Mouse (Mus musculus): ENCODE data around the gene Irgc1. TPM values are rescaled to one million over a fixed set of nuclear protein-coding genes. Genes with fewer than 3 reads are reported as not detected.

Gene Irgc1
- polyA plus RNA-seq, 1 experiment from 2014 or later, result not detected

DNA sequence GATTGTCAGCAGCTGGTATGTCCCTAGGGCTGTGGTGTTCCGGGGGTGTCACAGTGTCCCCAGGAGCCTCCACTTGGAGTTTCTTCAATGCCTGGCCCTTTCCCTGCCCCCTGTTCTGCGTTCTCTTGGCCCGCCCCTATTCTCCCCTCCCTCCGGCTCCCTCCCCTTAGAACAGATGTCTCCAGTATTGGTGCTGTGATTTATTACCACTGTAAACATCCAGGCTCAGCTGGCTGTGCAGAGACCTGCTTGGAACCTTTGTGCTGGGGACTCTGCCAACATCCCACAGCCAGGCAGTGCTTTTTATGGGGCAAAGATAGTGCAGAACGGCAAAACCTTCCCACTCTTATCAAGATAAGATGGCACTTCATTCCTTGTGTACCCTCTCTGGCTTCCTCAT is 61.0 kb downstream of the Irgc1 start:
- no peak overlapping the region for H3K4me2 ChIP-seq (replicated peaks)
- H3K27me3 ChIP-seq, result no peaks in the 10 kb centered on the region
- no peak for ATAC-seq (replicated peaks)
- H3K4me1 ChIP-seq, result no peaks in the 10 kb centered on the region
- no peaks in the 10 kb centered on the region for H3K36me3 ChIP-seq
- 57% methylated on average over 5 of the region's 5 CpGs for WGBS
- H3K4me3 ChIP-seq, result no peak overlapping the region
- H3K9ac ChIP-seq (replicated peaks), result no peak overlapping the region
- no peak overlapping the region for H3K27ac ChIP-seq (replicated peaks)
- H3K9me3 ChIP-seq, result no peaks in the 10 kb centered on the region

DNA sequence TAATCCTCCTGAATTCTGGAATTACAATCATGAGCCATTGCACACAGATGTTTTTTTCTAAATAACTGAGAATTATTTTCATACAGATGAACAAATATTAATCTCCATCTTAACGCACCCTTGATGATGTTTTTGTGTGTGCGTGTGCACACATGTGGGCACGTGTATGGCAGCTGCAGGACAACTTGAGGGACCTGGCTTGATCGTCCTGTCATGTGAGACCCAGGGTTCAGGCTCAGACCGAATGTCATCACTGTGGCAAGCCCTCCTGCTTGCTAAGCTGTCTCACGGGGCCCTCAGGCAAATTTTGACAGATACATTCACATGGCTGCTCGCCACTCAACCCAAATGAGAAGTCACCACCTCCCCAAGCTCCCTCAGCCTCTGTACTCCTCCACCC is 61.6 kb downstream of the Irgc1 start:
- H3K36me3 ChIP-seq, result no peaks in the 10 kb centered on the region
- 74% methylated on average over 7 of the region's 7 CpGs for WGBS
- H3K4me3 ChIP-seq, result no peak overlapping the region
- no peak overlapping the region for H3K4me2 ChIP-seq (replicated peaks)
- no peaks in the 10 kb centered on the region for H3K9me3 ChIP-seq
- H3K9ac ChIP-seq (replicated peaks), result no peak overlapping the region
- no peak overlapping the region for H3K27ac ChIP-seq (replicated peaks)
- no peaks in the 10 kb centered on the region for H3K27me3 ChIP-seq
- no peak for ATAC-seq (replicated peaks)
- H3K4me1 ChIP-seq, result no peaks in the 10 kb centered on the region

DNA sequence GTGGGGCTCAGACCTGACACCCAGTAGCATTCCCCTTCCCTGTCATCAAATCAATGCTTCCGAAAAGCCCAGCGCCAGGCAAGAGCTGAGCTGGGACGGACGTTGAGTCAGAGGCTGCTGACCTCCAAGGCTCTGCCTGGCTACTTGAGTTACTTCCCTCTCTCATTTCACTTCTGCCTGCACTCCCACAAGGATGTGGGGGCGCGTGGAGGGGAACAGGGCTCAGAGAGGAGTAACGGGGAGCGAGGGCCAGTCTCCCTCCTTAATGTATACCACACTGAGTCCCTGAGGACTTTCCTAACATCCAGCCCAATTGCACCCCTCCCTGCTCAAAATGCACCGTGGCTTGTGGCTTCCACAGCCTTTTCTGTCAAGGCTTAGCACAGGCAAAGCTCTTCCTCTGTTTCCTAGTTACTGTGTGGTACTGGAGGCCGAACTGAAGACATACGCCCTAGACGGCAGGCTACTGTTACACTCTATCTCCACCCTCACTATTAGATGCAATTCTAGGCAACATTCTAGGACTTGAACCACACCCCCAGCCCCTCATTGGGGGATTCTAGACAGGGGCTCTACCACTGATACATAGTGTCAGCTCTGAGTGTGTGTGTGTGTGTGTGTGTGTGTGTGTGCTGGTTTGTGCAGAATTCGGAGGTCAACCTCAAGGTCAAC is 62.4 kb downstream of the Irgc1 start:
- Histone ChIP-seq H3K4me1 (0 out of 2 replicates have a peak, but pooled peaks cover 2% of the 10 kb centered on the region), H3K27me3 (no peaks in the 10 kb centered on the region), H3K4me2 (replicated peaks) (no peak overlapping the region), H3K36me3 (no peaks in the 10 kb centered on the region), H3K9ac (replicated peaks) (no peak overlapping the region), H3K4me3 (no peak overlapping the region), H3K9me3 (no peaks in the 10 kb centered on the region), H3K27ac (replicated peaks) (no peak overlapping the region)
- WGBS, result 78% methylated on average over 13 of the region's 13 CpGs
- ATAC-seq (replicated peaks), result no peak

DNA sequence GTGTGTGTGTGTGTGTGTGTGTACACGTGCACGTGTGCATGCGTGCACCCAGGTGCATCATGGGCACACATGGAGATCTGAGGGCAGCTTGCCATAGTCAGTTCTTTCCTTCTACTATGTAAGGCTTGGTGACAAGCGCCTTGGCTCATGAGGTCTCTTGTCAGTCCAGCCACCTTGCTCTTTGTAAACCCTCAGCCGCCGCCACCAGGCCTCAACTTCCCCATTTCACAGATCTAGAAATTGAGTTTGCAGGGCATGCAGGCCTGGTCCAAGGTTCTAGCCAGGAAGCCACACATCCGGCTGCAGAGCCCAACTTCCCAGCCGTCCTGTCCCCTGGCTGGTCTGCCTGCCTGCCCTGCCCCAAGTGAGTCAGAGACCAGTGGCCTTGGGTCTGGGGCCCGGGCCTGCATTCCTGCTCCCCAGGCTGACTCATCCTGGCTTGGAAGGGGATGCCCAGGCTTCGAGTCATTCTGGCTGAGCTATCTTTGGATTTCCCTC is 65.0 kb downstream of the Irgc1 start:
- Histone ChIP-seq H3K27ac (replicated peaks) (no peak overlapping the region), H3K4me3 (no peak overlapping the region), H3K4me2 (replicated peaks) (no peak overlapping the region), H3K4me1 (0 out of 2 replicates have a peak, but pooled peaks cover 3% of the 10 kb centered on the region), H3K9ac (replicated peaks) (no peak overlapping the region), H3K36me3 (no peaks in the 10 kb centered on the region), H3K27me3 (no peaks in the 10 kb centered on the region), H3K9me3 (no peaks in the 10 kb centered on the region)
- 89% methylated on average over 10 of the region's 10 CpGs for WGBS
- no peak for ATAC-seq (replicated peaks)

DNA sequence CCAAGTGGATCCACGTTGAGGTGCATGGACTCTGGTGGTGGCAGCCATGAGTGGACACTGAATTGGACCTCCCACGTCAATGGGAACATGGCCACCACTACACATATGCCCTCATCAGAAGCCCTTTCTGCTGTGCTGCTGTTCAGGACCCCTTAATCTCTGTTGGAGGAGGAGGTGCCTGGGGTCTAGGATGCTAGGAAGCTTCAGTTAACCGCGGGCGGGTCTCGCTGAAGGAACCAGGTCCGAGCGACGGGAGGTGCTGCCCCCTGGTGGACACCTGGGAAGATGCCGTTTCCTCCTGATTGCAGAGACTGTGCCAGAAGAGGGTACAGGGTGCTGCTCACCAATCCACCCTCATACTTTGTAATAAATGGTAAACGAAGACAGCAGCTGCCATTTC is 67.3 kb downstream of the Irgc1 start:
- H3K4me1 ChIP-seq, result 0 out of 2 replicates have a peak, but pooled peaks cover 3% of the 10 kb centered on the region
- no peak overlapping the region for H3K27ac ChIP-seq (replicated peaks)
- peak overlapping the region; percentile 27 for H3K4me2 ChIP-seq (replicated peaks)
- no peak overlapping the region for H3K9ac ChIP-seq (replicated peaks)
- H3K9me3 ChIP-seq, result no peaks in the 10 kb centered on the region
- H3K27me3 ChIP-seq, result no peaks in the 10 kb centered on the region
- H3K4me3 ChIP-seq, result no peak overlapping the region
- no peaks in the 10 kb centered on the region for H3K36me3 ChIP-seq
- ATAC-seq (replicated peaks), result peak; percentile 55
- 9% methylated on average over 11 of the region's 11 CpGs for WGBS

DNA sequence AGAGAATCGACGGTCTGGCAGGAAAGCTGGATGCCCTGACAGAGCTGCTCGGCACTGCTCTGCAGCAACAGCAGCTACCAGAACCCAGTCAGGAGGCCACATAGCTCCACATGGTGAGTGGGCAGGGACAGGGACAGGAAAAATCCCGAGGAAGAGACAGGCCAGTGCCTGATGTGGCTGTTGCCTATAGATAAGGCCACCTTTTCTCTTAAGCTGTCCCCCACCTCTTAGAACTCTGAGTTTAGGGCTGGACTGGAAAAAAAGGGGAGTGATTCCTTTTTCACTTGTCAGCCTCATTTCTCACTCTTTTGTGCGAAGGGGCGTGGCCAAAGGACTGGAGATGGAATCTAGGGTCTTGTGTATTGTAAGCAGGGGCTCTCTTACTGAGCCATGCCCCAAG is 68.0 kb downstream of the Irgc1 start:
- Histone ChIP-seq H3K36me3 (no peaks in the 10 kb centered on the region), H3K9ac (replicated peaks) (no peak overlapping the region), H3K4me2 (replicated peaks) (no peak overlapping the region), H3K27ac (replicated peaks) (no peak overlapping the region), H3K27me3 (no peaks in the 10 kb centered on the region), H3K4me3 (no peak overlapping the region), H3K9me3 (no peaks in the 10 kb centered on the region), H3K4me1 (0 out of 2 replicates have a peak, but pooled peaks cover 3% of the 10 kb centered on the region)
- no peak for ATAC-seq (replicated peaks)
- 66% methylated on average over 6 of the region's 6 CpGs for WGBS

DNA sequence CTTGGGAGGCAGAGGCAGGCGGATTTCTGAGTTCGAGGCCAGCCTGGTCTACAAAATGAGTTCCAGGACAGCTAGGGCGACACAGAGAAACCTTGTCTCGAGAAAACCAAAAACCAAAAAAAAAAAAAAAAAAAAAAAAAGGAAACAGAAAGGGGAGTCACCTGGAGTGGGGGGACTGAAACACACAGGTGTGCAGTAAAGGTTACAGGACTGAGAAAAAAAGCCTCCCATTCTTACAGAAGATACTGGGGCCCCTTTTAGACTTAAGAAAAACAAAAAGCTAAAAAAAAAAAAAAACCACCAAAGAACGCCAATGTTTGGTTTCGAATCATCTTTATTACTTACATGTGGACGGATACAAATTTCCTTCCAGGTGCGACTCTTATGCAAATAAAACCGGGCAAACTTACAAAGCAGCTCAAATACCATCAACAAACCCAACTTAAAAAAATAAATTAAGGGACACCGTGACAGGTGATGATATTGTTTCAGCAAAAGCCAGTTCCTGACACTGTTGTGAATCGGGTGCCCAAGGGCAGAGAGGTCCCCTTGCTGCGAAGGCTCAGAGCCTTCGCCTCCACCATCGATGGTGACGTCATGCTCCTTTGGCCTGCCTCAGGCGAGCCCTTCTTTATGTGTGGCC is 69.2 kb downstream of the Irgc1 start:
- Histone ChIP-seq H3K4me1 (0 out of 2 replicates have a peak, but pooled peaks cover 3% of the 10 kb centered on the region), H3K4me3 (no peak overlapping the region), H3K27ac (replicated peaks) (no peak overlapping the region), H3K9me3 (no peaks in the 10 kb centered on the region), H3K36me3 (no peaks in the 10 kb centered on the region), H3K4me2 (replicated peaks) (no peak overlapping the region), H3K27me3 (no peaks in the 10 kb centered on the region), H3K9ac (replicated peaks) (no peak overlapping the region)
- WGBS, result 82% methylated on average over 16 of the region's 16 CpGs
- ATAC-seq (replicated peaks), result no peak

Other genes starting within 250 kb of the Irgc1 start
- gene Zfp111, start 240.9 kb downstream of the Irgc1 start, polyA plus RNA-seq (2015; fragmentation: Nextera tagmentation; extraction: Ambion mirVana), result 7.0 and 7.6 TPM in 2 replicates
- 4.6 and 6.2 TPM in 2 replicates for gene Zfp109, start 214.7 kb downstream of the Irgc1 start, polyA plus RNA-seq (2015; fragmentation: Nextera tagmentation; extraction: Ambion mirVana)
- gene Zfp108, start 197.5 kb downstream of the Irgc1 start, polyA plus RNA-seq (2015; fragmentation: Nextera tagmentation; extraction: Ambion mirVana), result 4.1 and 5.3 TPM in 2 replicates
- gene Zfp93, start 181.9 kb downstream of the Irgc1 start, polyA plus RNA-seq (2015; fragmentation: Nextera tagmentation; extraction: Ambion mirVana), result 9.3 and 12.1 TPM in 2 replicates
- 51.2 and 59.0 TPM in 2 replicates for gene Zfp61, start 151.1 kb downstream of the Irgc1 start, polyA plus RNA-seq (2015; fragmentation: Nextera tagmentation; extraction: Ambion mirVana)
- 24.5 and 24.7 TPM in 2 replicates for gene Zfp94, start 135.6 kb downstream of the Irgc1 start, polyA plus RNA-seq (2015; fragmentation: Nextera tagmentation; extraction: Ambion mirVana)
- not detected in 2 replicates for gene Tescl, start 118.4 kb downstream of the Irgc1 start, polyA plus RNA-seq (2015; fragmentation: Nextera tagmentation; extraction: Ambion mirVana)
- not detected in 2 replicates for gene Lypd5, start 103.1 kb downstream of the Irgc1 start, polyA plus RNA-seq (2015; fragmentation: Nextera tagmentation; extraction: Ambion mirVana)
- gene Kcnn4, start 82.0 kb downstream of the Irgc1 start, polyA plus RNA-seq (2015; fragmentation: Nextera tagmentation; extraction: Ambion mirVana), result 0.56 and 0.63 TPM in 2 replicates
- 33.4 and 36.6 TPM in 2 replicates for gene Smg9, start 52.7 kb downstream of the Irgc1 start, polyA plus RNA-seq (2015; fragmentation: Nextera tagmentation; extraction: Ambion mirVana)
- 1.3 and 1.6 TPM in 2 replicates for gene Plaur, start 10.2 kb upstream of the Irgc1 start, polyA plus RNA-seq (2015; fragmentation: Nextera tagmentation; extraction: Ambion mirVana)
- 70.1 and 76.4 TPM in 2 replicates for gene Cadm4, start 29.7 kb upstream of the Irgc1 start, polyA plus RNA-seq (2015; fragmentation: Nextera tagmentation; extraction: Ambion mirVana)
- 296 and 306 TPM in 2 replicates for gene Zfp428, start 54.7 kb upstream of the Irgc1 start, polyA plus RNA-seq (2015; fragmentation: Nextera tagmentation; extraction: Ambion mirVana)
- 1.5 and 1.7 TPM in 2 replicates for gene AC161166.1, start 60.2 kb upstream of the Irgc1 start, polyA plus RNA-seq (2015; fragmentation: Nextera tagmentation; extraction: Ambion mirVana)
- gene Irgq, start 78.4 kb upstream of the Irgc1 start, polyA plus RNA-seq (2015; fragmentation: Nextera tagmentation; extraction: Ambion mirVana), result 29.3 and 29.5 TPM in 2 replicates
- 0.52 TPM in 1 of 2 replicates, not detected in the other for gene Pinlyp, start 93.8 kb upstream of the Irgc1 start, polyA plus RNA-seq (2015; fragmentation: Nextera tagmentation; extraction: Ambion mirVana)
- 69.8 and 79.5 TPM in 2 replicates for gene Xrcc1, start 94.0 kb upstream of the Irgc1 start, polyA plus RNA-seq (2015; fragmentation: Nextera tagmentation; extraction: Ambion mirVana)
- 17.4 and 18.9 TPM in 2 replicates for gene Ethe1, start 135.2 kb upstream of the Irgc1 start, polyA plus RNA-seq (2015; fragmentation: Nextera tagmentation; extraction: Ambion mirVana)
- 11.6 and 11.7 TPM in 2 replicates for gene Zfp575, start 135.3 kb upstream of the Irgc1 start, polyA plus RNA-seq (2015; fragmentation: Nextera tagmentation; extraction: Ambion mirVana)
- gene Phldb3, start 158.5 kb upstream of the Irgc1 start, polyA plus RNA-seq (2015; fragmentation: Nextera tagmentation; extraction: Ambion mirVana), result not detected in 2 replicates
- 0.18 and 0.23 TPM in 2 replicates for gene Lypd3, start 184.3 kb upstream of the Irgc1 start, polyA plus RNA-seq (2015; fragmentation: Nextera tagmentation; extraction: Ambion mirVana)
- not detected in 2 replicates for gene Tex101, start 224.4 kb upstream of the Irgc1 start, polyA plus RNA-seq (2015; fragmentation: Nextera tagmentation; extraction: Ambion mirVana)